Mouse (Mus musculus) embryonic facial prominence, embryonic 13.5 days (tissue): ENCODE results near the gene Efl1. TPM values are rescaled to one million over a fixed set of nuclear protein-coding genes. Genes with fewer than 3 reads are reported as not detected.

Source experiments
- ATAC-seq: fragments of 200-750 bp; cut with Nextera tagmentation; 2 replicates; pipeline ENCODE4 v1.8.0; 2017; ENCODE audit warnings: low read depth; ENCODE audit not compliant: insufficient number of reproducible peaks, insufficient read depth, low FRiP score, low TSS enrichment
- H3K27ac ChIP-seq: fragments of 300-500 bp; sonication (generic); 2 replicates; pipeline ENCODE4 v1.5.1; 2015; ENCODE audit warnings: moderate library complexity, mild to moderate bottlenecking, inconsistent platforms
- H3K27me3 ChIP-seq: fragments of 300-500 bp; sonication (generic); 2 replicates; pipeline ENCODE4 v1.6.1; 2015; ENCODE audit warnings: mild to moderate bottlenecking, inconsistent platforms
- H3K36me3 ChIP-seq: fragments of 300-500 bp; sonication (generic); 2 replicates; pipeline ENCODE4 v1.6.1; 2015; ENCODE audit warnings: mild to moderate bottlenecking, inconsistent platforms
- H3K4me1 ChIP-seq: fragments of 300-500 bp; sonication (generic); 2 replicates; pipeline ENCODE4 v1.6.1; 2015; ENCODE audit warnings: inconsistent platforms
- H3K4me2 ChIP-seq: fragments of 300-500 bp; sonication (generic); 2 replicates; pipeline ENCODE4 v1.6.1; 2015; ENCODE audit warnings: moderate library complexity, mild to moderate bottlenecking, inconsistent platforms
- H3K4me3 ChIP-seq: fragments of 300-500 bp; sonication (generic); 2 replicates; pipeline ENCODE4 v1.5.1; 2015; ENCODE audit warnings: mild to moderate bottlenecking, inconsistent platforms
- H3K9ac ChIP-seq: fragments of 300-500 bp; sonication (generic); 2 replicates; pipeline ENCODE4 v1.6.1; 2015; ENCODE audit warnings: mild to moderate bottlenecking, inconsistent platforms
- H3K9me3 ChIP-seq: fragments of 300-500 bp; sonication (generic); 2 replicates; pipeline ENCODE4 v1.6.1; 2016; ENCODE audit warnings: inconsistent platforms
- WGBS: fragments of 180-500 bp; shearing (Covaris S2); methylation state at CpG from one replicate; pipeline ENCODE4 v1.1.7; 2015; ENCODE audit warnings: mixed read lengths; 5-methylcytosine and 5-hydroxymethylcytosine counted together
- polyA plus RNA-seq: library from polyadenylated mRNA; unstranded; fragments of >200 nt; fragmentation: Nextera tagmentation; extraction: Ambion mirVana; gene quantifications from 2 replicates; pipeline ENCODE4 v1.2.1, GENCODE M21; 2015

Gene Efl1
- polyA plus RNA-seq, 1 experiment from 2014 or later, result 25.5 TPM

DNA sequence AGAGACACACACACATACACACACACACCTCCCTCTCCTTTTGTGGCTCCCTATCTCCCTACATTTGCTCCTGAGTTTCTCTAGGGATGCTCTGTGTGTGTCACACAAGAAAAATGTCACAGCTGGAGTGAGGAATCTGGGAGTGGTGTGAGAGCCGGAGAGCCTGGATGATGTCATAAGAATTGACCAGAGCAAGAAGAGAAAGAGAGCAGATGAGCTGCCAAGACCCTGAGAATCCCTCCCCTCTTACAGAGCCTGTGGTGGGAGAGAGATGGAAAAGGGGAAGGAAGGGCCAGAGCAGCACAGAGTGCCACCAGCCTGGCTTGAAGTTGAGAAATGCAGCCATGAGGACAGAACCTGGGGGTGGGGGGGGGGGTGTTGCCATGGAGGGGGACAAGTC lies 174.1 kb downstream of the Efl1 start:
- Histone ChIP-seq H3K9ac (no peak overlapping the region), H3K36me3 (no peaks in the 10 kb centered on the region), H3K4me2 (no peak overlapping the region), H3K4me1 (no peaks in the 10 kb centered on the region), H3K4me3 (no peak overlapping the region), H3K27me3 (no peaks in the 10 kb centered on the region), H3K27ac (no peak overlapping the region), H3K9me3 (no peaks in the 10 kb centered on the region)
- ATAC-seq, result no peak
- WGBS, result 52% methylated on average over 1 of the region's 1 CpGs

Other genes starting within 250 kb of the Efl1 start
- gene Saxo2, start 86 bp upstream of the Efl1 start, polyA plus RNA-seq, result 7.1 and 9.7 TPM in 2 replicates
- 35.9 and 37.1 TPM in 2 replicates for gene Mex3b, start 218.7 kb downstream of the Efl1 start, polyA plus RNA-seq